Mouse (Mus musculus) lung, embryonic 14.5 days (tissue): Measurements from ENCODE around the gene Cpne1. TPM values are rescaled to one million over a fixed set of nuclear protein-coding genes. Genes with fewer than 3 reads are reported as not detected.

ENCODE experiments used
- ATAC-seq: fragments of 200-750 bp; cut with Nextera tagmentation; 2 replicates; pipeline ENCODE4 v1.8.0; 2017; ENCODE audit warnings: mild to moderate bottlenecking, moderate TSS enrichment, moderate library complexity; ENCODE audit not compliant: insufficient read depth
- DNase-seq: peaks from one replicate; pipeline ENCODE4 v3.0.0-alpha.2; 2015
- H3K27ac ChIP-seq: fragments of 300-500 bp; sonication (generic); 2 replicates; pipeline ENCODE4 v1.5.1; 2014; ENCODE audit warnings: low read depth, mild to moderate bottlenecking, moderate library complexity
- H3K27me3 ChIP-seq: fragments of 300-500 bp; sonication (generic); 2 replicates; pipeline ENCODE4 v1.6.1; 2014; ENCODE audit warnings: low read length, control low read depth; ENCODE audit not compliant: insufficient read depth
- H3K36me3 ChIP-seq: fragments of 300-500 bp; sonication (generic); 2 replicates; pipeline ENCODE4 v1.6.1; 2014; ENCODE audit warnings: control low read depth; ENCODE audit not compliant: insufficient read depth
- H3K4me1 ChIP-seq: fragments of 300-500 bp; sonication (generic); 2 replicates; pipeline ENCODE4 v1.6.1; 2014; ENCODE audit warnings: antibody characterized with exemption, control low read depth; ENCODE audit not compliant: insufficient read depth
- H3K4me2 ChIP-seq: fragments of 300-500 bp; sonication (generic); 2 replicates; pipeline ENCODE4 v1.6.1; 2014; ENCODE audit warnings: mild to moderate bottlenecking
- H3K4me3 ChIP-seq: fragments of 300-500 bp; sonication (generic); 2 replicates; pipeline ENCODE4 v1.5.1; 2014; ENCODE audit warnings: low read depth, low read length
- H3K9ac ChIP-seq: fragments of 300-500 bp; sonication (generic); 2 replicates; pipeline ENCODE4 v1.6.1; 2014
- H3K9me3 ChIP-seq: fragments of 300-500 bp; sonication (generic); 2 replicates; pipeline ENCODE4 v1.6.1; 2016; ENCODE audit warnings: low read depth, low read length, control low read depth
- CTCF ChIP-seq: IDR thresholded peaks from 2 replicates; pipeline ENCODE4 v1.5.1; 2016; ENCODE audit warnings: antibody characterized with exemption, low read depth
- WGBS: fragments of 180-500 bp; shearing (Covaris S2); extraction: QIAGEN DNeasy Blood & Tissue Kit; methylation state at CpG from one replicate; pipeline ENCODE4 v1.1.7; 2014; 5-methylcytosine and 5-hydroxymethylcytosine counted together
- polyA plus RNA-seq: library from polyadenylated mRNA; unstranded; fragments of >200 nt; fragmentation: Nextera tagmentation; extraction: Ambion mirVana; gene quantifications from 2 replicates; pipeline ENCODE4 v1.2.1, GENCODE M21; 2014

Cpne1 gene
- polyA plus RNA-seq, 1 experiment from 2014 or later = 70.2 TPM

- Histone ChIP-seq H3K9me3 (no peaks in the 10 kb centered on the region), H3K9ac (no peak overlapping the region), H3K27ac (no peak overlapping the region), H3K4me3 (no peak overlapping the region), H3K36me3 (peaks cover 54% of the 10 kb centered on the region), H3K4me2 (no peak overlapping the region), H3K27me3 (no peaks in the 10 kb centered on the region), H3K4me1 (no peaks in the 10 kb centered on the region)
- 76% methylated on average over 8 of the region's 8 CpGs for WGBS
- no peak for TF ChIP-seq CTCF
- ATAC-seq (no peak), DNase-seq (no peak)
Observed at GRCm38 (mm10) chr2:156079183-156079560, 32.6 kb downstream of the Cpne1 start.

- H3K27ac ChIP-seq = no peak overlapping the region
- 88% methylated on average over 16 of the region's 16 CpGs for WGBS
- no peak for TF ChIP-seq CTCF
- no peak overlapping the region for H3K4me2 ChIP-seq
- H3K4me1 ChIP-seq = no peaks in the 10 kb centered on the region
- no peak overlapping the region for H3K4me3 ChIP-seq
- no peak overlapping the region for H3K9ac ChIP-seq
- DNase-seq = no peak
- peaks cover 60% of the 10 kb centered on the region for H3K36me3 ChIP-seq
- H3K9me3 ChIP-seq = no peaks in the 10 kb centered on the region
- no peak for ATAC-seq
- H3K27me3 ChIP-seq = no peaks in the 10 kb centered on the region
Observed at GRCm38 (mm10) chr2:156078421-156079182, 33.2 kb downstream of the Cpne1 start.

- no peaks in the 10 kb centered on the region for H3K27me3 ChIP-seq
- ATAC-seq (no peak), DNase-seq (no peak)
- no peak for TF ChIP-seq CTCF
- no peak overlapping the region for H3K4me2 ChIP-seq
- H3K4me3 ChIP-seq = no peak overlapping the region
- WGBS = 85% methylated on average over 7 of the region's 7 CpGs
- no peaks in the 10 kb centered on the region for H3K9me3 ChIP-seq
- H3K36me3 ChIP-seq = peaks cover 71% of the 10 kb centered on the region
- no peak overlapping the region for H3K9ac ChIP-seq
- no peak overlapping the region for H3K27ac ChIP-seq
- no peaks in the 10 kb centered on the region for H3K4me1 ChIP-seq
Observed at GRCm38 (mm10) chr2:156077461-156077860, 34.3 kb downstream of the Cpne1 start.

- 0 out of 2 replicates have a peak, but pooled peaks have one; percentile 7 for ATAC-seq
- Histone ChIP-seq H3K27ac (no peak overlapping the region), H3K4me2 (no peak overlapping the region), H3K36me3 (peaks cover 97% of the 10 kb centered on the region), H3K9me3 (no peaks in the 10 kb centered on the region), H3K27me3 (no peaks in the 10 kb centered on the region), H3K9ac (no peak overlapping the region), H3K4me3 (no peak overlapping the region), H3K4me1 (no peaks in the 10 kb centered on the region)
- no peak for DNase-seq
- WGBS = 88% methylated on average over 15 of the region's 15 CpGs
- TF ChIP-seq CTCF = no peak
Observed at GRCm38 (mm10) chr2:156073725-156074124, 38.0 kb downstream of the Cpne1 start.

- DNase-seq = no peak
- Histone ChIP-seq H3K27ac (no peak overlapping the region), H3K4me3 (no peak overlapping the region), H3K9me3 (no peaks in the 10 kb centered on the region), H3K27me3 (no peaks in the 10 kb centered on the region), H3K36me3 (peaks cover 79% of the 10 kb centered on the region), H3K9ac (no peak overlapping the region), H3K4me2 (no peak overlapping the region), H3K4me1 (no peaks in the 10 kb centered on the region)
- WGBS = 96% methylated on average over 10 of the region's 10 CpGs
- TF ChIP-seq CTCF = no peak
- ATAC-seq = no peak
Observed at GRCm38 (mm10) chr2:156071236-156071635, 40.5 kb downstream of the Cpne1 start.

GRCm38 (mm10) chr2:156067916-156068315, 43.8 kb downstream of the Cpne1 start:
- Histone ChIP-seq H3K4me3 (no peak overlapping the region), H3K9ac (no peak overlapping the region), H3K4me1 (no peaks in the 10 kb centered on the region), H3K27me3 (no peaks in the 10 kb centered on the region), H3K9me3 (no peaks in the 10 kb centered on the region), H3K36me3 (peaks cover 46% of the 10 kb centered on the region), H3K27ac (no peak overlapping the region), H3K4me2 (no peak overlapping the region)
- WGBS = 89% methylated on average over 10 of the region's 10 CpGs
- DNase-seq (no peak), ATAC-seq (no peak)
- no peak for TF ChIP-seq CTCF

- no peak overlapping the region for H3K27ac ChIP-seq
- no peaks in the 10 kb centered on the region for H3K9me3 ChIP-seq
- no peak for DNase-seq
- no peak for TF ChIP-seq CTCF
- WGBS = 26% methylated on average over 10 of the region's 10 CpGs
- no peak; the same call in none of the 2 replicates for ATAC-seq
- H3K9ac ChIP-seq = peak overlapping the region; percentile 87
- no peaks in the 10 kb centered on the region for H3K27me3 ChIP-seq
- H3K4me2 ChIP-seq = peak overlapping the region; percentile 95
- peak overlapping the region; percentile 73 for H3K4me3 ChIP-seq
- no peaks in the 10 kb centered on the region for H3K4me1 ChIP-seq
- H3K36me3 ChIP-seq = peaks cover 29% of the 10 kb centered on the region
Observed at GRCm38 (mm10) chr2:156066126-156066525, 45.6 kb downstream of the Cpne1 start.
